Mouse (Mus musculus) cerebellum, adult 2 months (tissue): ENCODE results near the gene Hltf.

ENCODE experiments used
- CTCF ChIP-seq: fragments of 200-500 bp; IDR thresholded peaks from 2 replicates; pipeline ENCODE4 v1.5.1; 2011; ENCODE audit warnings: low read depth, mild to moderate bottlenecking, control low read depth, low read length, moderate library complexity, borderline replicate concordance; ENCODE audit not compliant: insufficient read depth
- POLR2A ChIP-seq: fragments of 200-500 bp; IDR thresholded peaks from 2 replicates; pipeline ENCODE4 v1.6.1; 2011; ENCODE audit warnings: low read length, control low read depth, borderline replicate concordance; ENCODE audit not compliant: insufficient read depth

GRCm38 (mm10) chr3:20030807-20031206, 26.8 kb upstream of the Hltf start:
- TF ChIP-seq CTCF: no peak
- TF ChIP-seq POLR2A: no peak
